Mouse (Mus musculus) heart, adult 2 months (tissue): Measurements from ENCODE around the gene Usp10.

ENCODE experiments used
- CTCF ChIP-seq: fragments of 200-600 bp; IDR thresholded peaks from 2 replicates; pipeline ENCODE4 v1.8.1; 2022; ENCODE audit warnings: antibody characterized with exemption, mild to moderate bottlenecking, moderate library complexity
- EP300 ChIP-seq: fragments of 200-500 bp; IDR thresholded peaks from 2 replicates; pipeline ENCODE4 v1.6.1; 2011; ENCODE audit warnings: low read depth, low read length, control low read depth; ENCODE audit not compliant: insufficient read depth
- POLR2A ChIP-seq: fragments of 200-500 bp; IDR thresholded peaks from 2 replicates; pipeline ENCODE4 v1.6.1; 2011; ENCODE audit warnings: mild to moderate bottlenecking, low read depth, low read length, control low read depth; ENCODE audit not compliant: insufficient read depth

GRCm38 (mm10) chr8:119914161-119914560 lies 4.0 kb downstream of the Usp10 start:
- TF ChIP-seq POLR2A (no peak), CTCF (no peak), EP300 (no peak)
